Mouse (Mus musculus) kidney, postnatal 36 days (tissue): Measurements from ENCODE around the gene Pzp.

Experiments
- DNase-seq, 2 experiments: peaks; one replicate each; pipeline ENCODE4 v3.0.0; 2021 to 2022; ENCODE audit warnings: mixed read lengths in 2 of 2

Gene Pzp

GRCm38 (mm10) chr6:128436356-128437005 lies 90.0 kb downstream of the Pzp start:
- DNase-seq = no peak

GRCm38 (mm10) chr6:128435474-128435873 lies 91.0 kb downstream of the Pzp start:
- peak; percentile 91 to 93 for DNase-seq
